11 mouse cellular contexts compared by ENCODE assay signal in the genomic region with DNA sequence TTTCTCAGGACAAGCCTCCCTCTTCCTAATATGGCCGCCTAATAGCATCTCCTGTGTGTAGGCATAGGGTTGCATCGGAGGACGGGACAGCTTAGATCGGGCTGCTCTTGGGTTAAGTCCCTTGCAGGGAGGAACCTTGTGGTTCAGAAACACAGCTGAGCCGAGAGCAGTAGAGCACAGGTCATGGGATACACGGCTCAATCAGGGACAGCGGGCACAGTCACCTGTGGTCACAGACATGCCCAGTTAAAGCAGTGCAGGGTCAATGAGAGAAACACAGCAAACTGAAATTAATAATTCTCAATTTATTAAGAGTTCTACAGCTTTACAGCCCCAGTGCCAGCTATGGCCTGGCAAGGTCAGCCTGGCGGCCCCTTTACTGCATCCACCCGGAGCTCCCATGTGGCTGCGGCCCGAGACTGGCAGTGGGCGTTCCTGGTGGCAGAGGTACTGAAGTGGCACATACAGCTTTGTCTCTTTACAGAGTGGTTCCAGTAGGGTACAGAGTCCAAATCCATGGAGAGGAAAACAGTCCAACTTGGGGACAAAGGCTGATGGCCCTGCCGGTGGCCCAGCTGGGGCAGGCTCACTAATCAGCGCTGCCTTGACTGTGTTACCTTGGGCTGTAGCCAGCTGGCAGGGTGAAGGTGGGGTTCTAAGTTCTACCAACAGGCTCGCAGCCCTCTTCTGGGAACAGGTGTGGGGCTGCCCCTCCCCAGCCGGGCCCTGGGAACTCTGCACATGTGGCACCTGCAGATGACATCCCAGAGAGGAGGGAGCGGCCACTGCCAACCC. TPM values are rescaled to one million over a fixed set of nuclear protein-coding genes. Genes with fewer than 3 reads are reported as not detected.
DNase-seq lines count a peak whose midpoint lies in the region; ATAC-seq and TF ChIP-seq lines count a peak whose summit lies in the region.
"Had no signal": no experiment of that assay in that cellular context is flagged by ENCODE, and none has a peak within 500 bp of the region (broad histone marks: within the 10 kb centered on the region; RNA-seq: fewer than 3 reads in every experiment).

No protein-coding gene starts in this region.

- H3K9ac ChIP-seq in forebrain, embryonic 15.5 days (replicated peaks): no peak overlapping the region
- H3K9ac ChIP-seq in forebrain, embryonic 11.5 days (ENCODE audit: low read length): no peak overlapping the region
- H3K9ac ChIP-seq in hindbrain, embryonic 15.5 days: no peak overlapping the region
- no peak overlapping the region for H3K9ac ChIP-seq in liver, embryonic 14.5 days (replicated peaks)
- H3K9ac ChIP-seq: embryonic facial prominence, embryonic 12.5 days had no signal

- no peak overlapping the region for H3K4me3 ChIP-seq in forebrain, embryonic 15.5 days
- H3K4me3 ChIP-seq in forebrain, embryonic 11.5 days (ENCODE audit: low read depth, low read length): no peak overlapping the region
- H3K4me3 ChIP-seq in hindbrain, embryonic 15.5 days: no peak overlapping the region
- no peak overlapping the region for H3K4me3 ChIP-seq in liver, embryonic 14.5 days (ENCODE audit: insufficient read depth in 1 of 2, low read depth in 2 of 2, low read length in 2 of 2)
- H3K4me3 ChIP-seq in embryonic facial prominence, embryonic 10.5 days: no peak overlapping the region
- H3K4me3 ChIP-seq: embryonic facial prominence, embryonic 12.5 days; heart, embryonic 10.5 days had no signal

- peak overlapping the region; percentile 53 for H3K27ac ChIP-seq in forebrain, embryonic 15.5 days (replicated peaks)
- no peak overlapping the region for H3K27ac ChIP-seq in forebrain, embryonic 11.5 days (ENCODE audit: low read depth, low read length)
- H3K27ac ChIP-seq in hindbrain, embryonic 15.5 days (replicated peaks): peak overlapping the region; percentile 47; the same call in 1 of the 2 replicates
- H3K27ac ChIP-seq in liver, embryonic 14.5 days: no peak overlapping the region
- H3K27ac ChIP-seq in embryonic facial prominence, embryonic 10.5 days (replicated peaks): no peak overlapping the region
- H3K27ac ChIP-seq: embryonic facial prominence, embryonic 12.5 days; heart, embryonic 10.5 days had no signal

- H3K4me2 ChIP-seq in forebrain, embryonic 15.5 days (replicated peaks): no peak overlapping the region
- H3K4me2 ChIP-seq in forebrain, embryonic 11.5 days (ENCODE audit: low read depth, low read length, severe bottlenecking): no peak overlapping the region
- H3K4me2 ChIP-seq in hindbrain, embryonic 15.5 days: no peak overlapping the region
- H3K4me2 ChIP-seq in liver, embryonic 14.5 days (ENCODE audit: low read depth): no peak overlapping the region
- H3K4me2 ChIP-seq: embryonic facial prominence, embryonic 12.5 days had no signal

- 79% methylated on average over 17 of the region's 17 CpGs for WGBS in forebrain, embryonic 15.5 days
- 93% methylated on average over 17 of the region's 17 CpGs for WGBS in forebrain, embryonic 11.5 days
- 76% methylated on average over 17 of the region's 17 CpGs for WGBS in hindbrain, embryonic 15.5 days
- 82% methylated on average over 17 of the region's 17 CpGs for WGBS in liver, embryonic 14.5 days (ENCODE audit: insufficient replicate concordance)
- WGBS in embryonic facial prominence, embryonic 10.5 days: 93% methylated on average over 17 of the region's 17 CpGs

- peaks cover 25% of the 10 kb centered on the region for H3K4me1 ChIP-seq in forebrain, embryonic 15.5 days
- H3K4me1 ChIP-seq in forebrain, embryonic 11.5 days (replicated peaks; ENCODE audit: control insufficient read depth, insufficient read depth, low read length): no peaks in the 10 kb centered on the region
- peaks cover 31% of the 10 kb centered on the region for H3K4me1 ChIP-seq in hindbrain, embryonic 15.5 days (replicated peaks)
- peaks cover under 1 to 2% of the 10 kb centered on the region in 2 experiments; a peak in 2 of 4 replicates for H3K4me1 ChIP-seq in liver, embryonic 14.5 days (replicated peaks; ENCODE audit: control insufficient read depth in 2 of 2, insufficient read depth in 2 of 2, low read length in 1 of 2)
- H3K4me1 ChIP-seq in embryonic facial prominence, embryonic 10.5 days: no peaks in the 10 kb centered on the region
- H3K4me1 ChIP-seq: embryonic facial prominence, embryonic 12.5 days had no signal

- TF ChIP-seq EP300 in liver, embryonic 14.5 days (IDR thresholded peaks at IDR 0.05; ENCODE audit: low read depth): no peak

- 0 out of 2 replicates have a peak, but pooled peaks have one; percentile 15 for ATAC-seq in forebrain, embryonic 15.5 days (replicated peaks)
- ATAC-seq in forebrain, embryonic 11.5 days (replicated peaks; ENCODE audit: low FRiP score): no peak
- ATAC-seq in hindbrain, embryonic 15.5 days (ENCODE audit: low FRiP score, low read depth): 0 out of 2 replicates have a peak, but pooled peaks have one; percentile 4
- ATAC-seq in liver, embryonic 14.5 days (ENCODE audit: insufficient read depth): peak; percentile 16; the same call in 1 of the 2 replicates

- H3K27me3 ChIP-seq in forebrain, embryonic 15.5 days: no peaks in the 10 kb centered on the region
- no peaks in the 10 kb centered on the region for H3K27me3 ChIP-seq in forebrain, embryonic 11.5 days (ENCODE audit: control insufficient read depth, insufficient read depth, low read length)
- no peaks in the 10 kb centered on the region for H3K27me3 ChIP-seq in hindbrain, embryonic 15.5 days
- no peaks in the 10 kb centered on the region for H3K27me3 ChIP-seq in liver, embryonic 14.5 days (ENCODE audit: control insufficient read depth, insufficient read depth, low read length)
- no peaks in the 10 kb centered on the region for H3K27me3 ChIP-seq in embryonic facial prominence, embryonic 10.5 days (replicated peaks; ENCODE audit: low read depth, poor library complexity, severe bottlenecking)
- H3K27me3 ChIP-seq: embryonic facial prominence, embryonic 12.5 days had no signal

- no peak for TF ChIP-seq CTCF in liver, embryonic 14.5 days (IDR thresholded peaks at IDR 0.05; ENCODE audit: low read depth)

- DNase-seq in forebrain, embryonic 11.5 days (ENCODE audit: low spot score): no peak
- DNase-seq in CD8-positive naive resting alpha-beta T cell, adult 2 months (ENCODE audit: low read depth in 2 of 2, low spot score in 2 of 2): peak; percentile 42 to 46
- no peak for DNase-seq in liver, embryonic 14.5 days (ENCODE audit: low read depth in 3 of 3, low spot score in 3 of 3)
- no peak for DNase-seq in embryonic facial prominence, embryonic 10.5 days (ENCODE audit: low spot score)
- DNase-seq in gastrocnemius, postnatal 25 days: no peak
- no peak for DNase-seq in layer of hippocampus, postnatal 36 days
- DNase-seq: retina, postnatal 1 day had no signal

- peaks cover 64% of the 10 kb centered on the region for H3K36me3 ChIP-seq in forebrain, embryonic 15.5 days
- H3K36me3 ChIP-seq in forebrain, embryonic 11.5 days (ENCODE audit: control insufficient read depth, insufficient read depth, low read length): peaks cover 14% of the 10 kb centered on the region; the same call in 1 of the 2 replicates
- H3K36me3 ChIP-seq in hindbrain, embryonic 15.5 days: peaks cover 40% of the 10 kb centered on the region
- peaks cover 43% of the 10 kb centered on the region for H3K36me3 ChIP-seq in liver, embryonic 14.5 days (replicated peaks; ENCODE audit: control insufficient read depth, insufficient read depth, low read depth)
- H3K36me3 ChIP-seq in embryonic facial prominence, embryonic 10.5 days (replicated peaks): peaks cover 87% of the 10 kb centered on the region

- H3K9me3 ChIP-seq in forebrain, embryonic 15.5 days: no peaks in the 10 kb centered on the region
- no peaks in the 10 kb centered on the region for H3K9me3 ChIP-seq in forebrain, embryonic 11.5 days (ENCODE audit: control insufficient read depth, low read length)
- H3K9me3 ChIP-seq in hindbrain, embryonic 15.5 days: no peaks in the 10 kb centered on the region
- H3K9me3 ChIP-seq in liver, embryonic 14.5 days (ENCODE audit: control insufficient read depth, low read length): no peaks in the 10 kb centered on the region
- no peaks in the 10 kb centered on the region for H3K9me3 ChIP-seq in embryonic facial prominence, embryonic 10.5 days
- H3K9me3 ChIP-seq: embryonic facial prominence, embryonic 12.5 days; heart, embryonic 10.5 days had no signal

RNA-seq across cellular contexts. Expression of gene Vps37b, which starts 27.5 kb away (rescaled TPM):
- 106 and 109 TPM in 2 replicates for polyA plus RNA-seq in forebrain, embryonic 15.5 days (2015; fragmentation: Nextera tagmentation; extraction: Ambion mirVana)
- polyA plus RNA-seq in forebrain, embryonic 11.5 days (2014; fragmentation: Nextera tagmentation; extraction: Ambion mirVana): 60.2 and 61.4 TPM in 2 replicates
- polyA plus RNA-seq in hindbrain, embryonic 15.5 days (2015; fragmentation: Nextera tagmentation; extraction: Ambion mirVana): 75.5 and 82.4 TPM in 2 replicates
- polyA plus RNA-seq in liver, embryonic 14.5 days (2012; rRNA removed): 11.3 and 11.5 TPM in 2 replicates
- polyA plus RNA-seq in liver, embryonic 14.5 days (2014; fragmentation: Nextera tagmentation; extraction: Ambion mirVana): 8.8 and 12.6 TPM in 2 replicates
- polyA plus RNA-seq in embryonic facial prominence, embryonic 10.5 days (2016; fragmentation: Nextera tagmentation; extraction: Ambion mirVana): 43.8 and 47.6 TPM in 2 replicates
- 1 to 10 TPM; 4.2 to 6.3 TPM for total RNA-seq in gastrocnemius, postnatal 25 days (2021)
- total RNA-seq in layer of hippocampus, postnatal 36 days (2021): 10 to 100 TPM; 32.6 to 40.8 TPM

RNA-seq across cellular contexts. Expression of gene Hip1r, which starts 31.1 kb away (rescaled TPM):
- polyA plus RNA-seq in forebrain, embryonic 15.5 days (2015; fragmentation: Nextera tagmentation; extraction: Ambion mirVana): 26.9 and 27.5 TPM in 2 replicates
- 7.3 and 8.6 TPM in 2 replicates for polyA plus RNA-seq in forebrain, embryonic 11.5 days (2014; fragmentation: Nextera tagmentation; extraction: Ambion mirVana)
- polyA plus RNA-seq in hindbrain, embryonic 15.5 days (2015; fragmentation: Nextera tagmentation; extraction: Ambion mirVana): 33.9 and 34.2 TPM in 2 replicates
- 6.4 and 7.6 TPM in 2 replicates for polyA plus RNA-seq in liver, embryonic 14.5 days (2012; rRNA removed)
- 6.2 and 7.2 TPM in 2 replicates for polyA plus RNA-seq in liver, embryonic 14.5 days (2014; fragmentation: Nextera tagmentation; extraction: Ambion mirVana)
- 8.5 and 10.7 TPM in 2 replicates for polyA plus RNA-seq in embryonic facial prominence, embryonic 10.5 days (2016; fragmentation: Nextera tagmentation; extraction: Ambion mirVana)
- 1 to 10 TPM; 6.2 to 6.6 TPM for total RNA-seq in gastrocnemius, postnatal 25 days (2021)
- total RNA-seq in layer of hippocampus, postnatal 36 days (2021): 10 to 100 TPM; 39.4 to 41.2 TPM

Comparison
In these comparisons a context has a peak if more than half of its experiments do, and no peak if none do; other contexts are left out.
1. H3K27ac ChIP-seq: peak in forebrain, embryonic 15.5 days (single experiment) and hindbrain, embryonic 15.5 days (single experiment); none in forebrain, embryonic 11.5 days (single experiment), liver, embryonic 14.5 days (single experiment) and embryonic facial prominence, embryonic 10.5 days (single experiment).
2. DNase-seq: peak in CD8-positive naive resting alpha-beta T cell, adult 2 months (2 of 2); none in forebrain, embryonic 11.5 days (single experiment), liver, embryonic 14.5 days (0 of 3), embryonic facial prominence, embryonic 10.5 days (single experiment), gastrocnemius, postnatal 25 days (single experiment) and layer of hippocampus, postnatal 36 days (0 of 2).